9 mouse cellular contexts compared by ENCODE assay signal in the genomic region with DNA sequence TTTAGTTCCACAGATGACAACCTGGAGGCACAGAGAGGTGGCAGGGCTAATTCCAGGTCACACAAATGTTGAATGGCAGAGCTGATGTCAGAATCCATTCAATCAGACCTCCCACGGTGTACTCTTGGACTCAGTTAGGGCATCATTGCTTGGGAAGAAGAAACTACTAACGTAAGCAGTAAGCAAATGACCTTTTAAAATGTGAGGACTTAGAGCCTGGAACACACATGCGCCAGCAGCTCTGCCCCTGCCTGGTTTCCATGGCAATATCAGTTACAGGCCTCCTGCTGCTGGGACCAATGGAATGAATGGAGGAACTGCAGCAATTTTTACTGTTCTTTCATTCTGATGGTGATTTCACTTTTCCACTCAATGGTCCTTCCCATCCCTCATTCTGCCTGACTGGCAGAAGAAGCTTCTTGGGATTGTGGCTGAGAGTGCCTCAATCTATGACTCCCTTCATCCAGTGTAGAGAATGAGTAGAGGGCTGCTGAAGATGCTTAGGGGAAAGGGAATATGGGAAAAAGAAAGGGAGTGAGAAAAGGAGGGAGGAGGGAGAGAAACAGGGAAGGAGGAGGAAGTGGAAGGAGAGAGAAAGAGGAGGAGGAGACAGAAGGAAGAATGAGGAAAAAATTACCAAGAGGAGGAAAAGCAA.
DNase-seq lines count a peak whose midpoint lies in the region; ATAC-seq and TF ChIP-seq lines count a peak whose summit lies in the region.
"Had no signal": no experiment of that assay in that cellular context is flagged by ENCODE, and none has a peak within 500 bp of the region (broad histone marks: within the 10 kb centered on the region; RNA-seq: fewer than 3 reads in every experiment).

No protein-coding gene starts in this region.

- H3K36me3 ChIP-seq in embryonic facial prominence, embryonic 11.5 days (replicated peaks; ENCODE audit: control insufficient read depth, insufficient read depth, low read depth, low read length), result no peaks in the 10 kb centered on the region
- no peaks in the 10 kb centered on the region for H3K36me3 ChIP-seq in neural tube, embryonic 14.5 days (ENCODE audit: control insufficient read depth, insufficient read depth, low read length)
- H3K36me3 ChIP-seq in kidney, embryonic 14.5 days (ENCODE audit: control insufficient read depth, insufficient read depth, low read length), result no peaks in the 10 kb centered on the region
- no peaks in the 10 kb centered on the region for H3K36me3 ChIP-seq in kidney, adult 2 months (ENCODE audit: control insufficient read depth, insufficient read depth, low read length)

- WGBS in embryonic facial prominence, embryonic 11.5 days, result 25% methylated on average over 3 of the region's 3 CpGs
- WGBS in neural tube, embryonic 14.5 days, result 6% methylated on average over 3 of the region's 3 CpGs
- 41% methylated on average over 3 of the region's 3 CpGs for WGBS in kidney, embryonic 14.5 days
- 45% methylated on average over 3 of the region's 3 CpGs for WGBS in kidney, adult 2 months

- H3K9ac ChIP-seq in embryonic facial prominence, embryonic 11.5 days (replicated peaks; ENCODE audit: low read length), result no peak overlapping the region
- H3K9ac ChIP-seq in neural tube, embryonic 14.5 days (replicated peaks; ENCODE audit: low read depth, low read length), result no peak overlapping the region
- H3K9ac ChIP-seq in kidney, embryonic 14.5 days (ENCODE audit: low read depth, low read length), result no peak overlapping the region

- no peaks in the 10 kb centered on the region for H3K27me3 ChIP-seq in embryonic facial prominence, embryonic 11.5 days (ENCODE audit: control insufficient read depth, insufficient read depth, low read length)
- H3K27me3 ChIP-seq in neural tube, embryonic 14.5 days (ENCODE audit: control insufficient read depth, insufficient read depth, low read length), result no peaks in the 10 kb centered on the region
- H3K27me3 ChIP-seq in kidney, embryonic 14.5 days (ENCODE audit: control insufficient read depth, insufficient read depth, low read length), result no peaks in the 10 kb centered on the region
- H3K27me3 ChIP-seq in kidney, adult 2 months (replicated peaks; ENCODE audit: control insufficient read depth, insufficient read depth, low read length), result no peaks in the 10 kb centered on the region

- no peak overlapping the region for H3K4me3 ChIP-seq in layer of hippocampus, adult 2 months
- H3K4me3 ChIP-seq in embryonic facial prominence, embryonic 11.5 days (ENCODE audit: low read depth, low read length), result no peak overlapping the region
- no peak overlapping the region for H3K4me3 ChIP-seq in neural tube, embryonic 14.5 days (ENCODE audit: low read depth, low read length)
- H3K4me3 ChIP-seq in kidney, embryonic 14.5 days (ENCODE audit: low read length), result no peak overlapping the region
- H3K4me3 ChIP-seq in kidney, adult 2 months (ENCODE audit: insufficient read depth, low read depth, low read length), result no peak overlapping the region

- H3K4me2 ChIP-seq in embryonic facial prominence, embryonic 11.5 days (ENCODE audit: low read depth, low read length), result no peak overlapping the region
- H3K4me2 ChIP-seq in neural tube, embryonic 14.5 days (ENCODE audit: low read depth, low read length), result no peak overlapping the region
- no peak overlapping the region for H3K4me2 ChIP-seq in kidney, embryonic 14.5 days (replicated peaks; ENCODE audit: low read depth, low read length)

- ATAC-seq in embryonic facial prominence, embryonic 11.5 days (replicated peaks; ENCODE audit: insufficient number of reproducible peaks, low FRiP score, low TSS enrichment, low read depth), result no peak
- peak; percentile 94 for ATAC-seq in neural tube, embryonic 14.5 days (ENCODE audit: low read depth)
- ATAC-seq in kidney, embryonic 14.5 days (ENCODE audit: low FRiP score, low TSS enrichment), result no peak

- H3K27ac ChIP-seq in layer of hippocampus, adult 2 months, result peak overlapping the region; percentile 46; the same call in 1 of the 2 replicates
- no peak overlapping the region for H3K27ac ChIP-seq in embryonic facial prominence, embryonic 11.5 days (replicated peaks; ENCODE audit: low read depth, low read length)
- no peak overlapping the region for H3K27ac ChIP-seq in neural tube, embryonic 14.5 days (ENCODE audit: low read depth, low read length)
- no peak overlapping the region for H3K27ac ChIP-seq in kidney, embryonic 14.5 days (ENCODE audit: low read depth, low read length)
- H3K27ac ChIP-seq in kidney, adult 2 months (ENCODE audit: insufficient read depth, low read depth, low read length), result no peak overlapping the region

- H3K9me3 ChIP-seq in embryonic facial prominence, embryonic 11.5 days (replicated peaks; ENCODE audit: control insufficient read depth, low read length), result no peaks in the 10 kb centered on the region
- H3K9me3 ChIP-seq in neural tube, embryonic 14.5 days (ENCODE audit: control insufficient read depth, low read length), result no peaks in the 10 kb centered on the region
- no peaks in the 10 kb centered on the region for H3K9me3 ChIP-seq in kidney, embryonic 14.5 days (ENCODE audit: control insufficient read depth, low read length)

- peak; percentile 26 to 29 for DNase-seq in layer of hippocampus, adult 2 months (ENCODE audit: low spot score in 2 of 2)
- DNase-seq in layer of hippocampus, adult 11-12 months (ENCODE audit: low spot score), result no peak
- peak; percentile 49 for DNase-seq in embryonic facial prominence, embryonic 11.5 days (ENCODE audit: low spot score)
- peak; percentile 54 for DNase-seq in layer of hippocampus, adult 9-11 months
- DNase-seq in spleen, postnatal 10 days (ENCODE audit: low spot score in 2 of 2), result no peak
- DNase-seq in kidney, adult 2 months, result no peak
- DNase-seq: spleen, adult 18-20 months had no signal

- no peak for TF ChIP-seq CTCF in layer of hippocampus, adult 2 months (conservative IDR thresholded peaks at IDR 0.05)
- no peak for TF ChIP-seq CTCF in kidney, adult 2 months (conservative IDR thresholded peaks at IDR 0.05; ENCODE audit: insufficient read depth, insufficient read length, low read depth, low read length)

- no peak for TF ChIP-seq POLR2A in kidney, adult 2 months (IDR thresholded peaks at IDR 0.05; ENCODE audit: low read depth, low read length)

- no peaks in the 10 kb centered on the region for H3K4me1 ChIP-seq in embryonic facial prominence, embryonic 11.5 days (ENCODE audit: control insufficient read depth, insufficient read depth, low read length)
- H3K4me1 ChIP-seq in neural tube, embryonic 14.5 days (ENCODE audit: control insufficient read depth, insufficient read depth, low read length), result peaks cover 6% of the 10 kb centered on the region; the same call in 1 of the 2 replicates
- H3K4me1 ChIP-seq in kidney, embryonic 14.5 days (ENCODE audit: control insufficient read depth, insufficient read depth, low read length), result no peaks in the 10 kb centered on the region
- H3K4me1 ChIP-seq in kidney, adult 2 months (ENCODE audit: control insufficient read depth, insufficient read depth, low read length), result no peaks in the 10 kb centered on the region

Comparison
In these comparisons a context has a peak if more than half of its experiments do, and no peak if none do; other contexts are left out.
1. DNase-seq: peak in layer of hippocampus, adult 2 months (2 of 2), embryonic facial prominence, embryonic 11.5 days (single experiment) and layer of hippocampus, adult 9-11 months (single experiment); none in layer of hippocampus, adult 11-12 months (single experiment), spleen, postnatal 10 days (0 of 2) and kidney, adult 2 months (single experiment).